Mouse (Mus musculus) layer of hippocampus, adult 8-10 months (tissue): ENCODE results near the gene Calca. TPM values are rescaled to one million over a fixed set of nuclear protein-coding genes. Genes with fewer than 3 reads are reported as not detected.
"Not testable (repeated sequence)": the region's sequence is repeated elsewhere in the genome, so short reads cannot be mapped to it uniquely, and the experiment has no call there.

Source experiments
- DNase-seq, 2 experiments: peaks; one replicate each; pipeline ENCODE4 v3.0.0; 2022; ENCODE audit warnings: low spot score in 2 of 2
- total RNA-seq, 4 experiments: library from RNA; stranded (reverse); gene quantifications; 2 replicates each; pipeline ENCODE4 v1.2.4; 2022

The Calca gene
- total RNA-seq, result 1 to 10 TPM in 3 of 4 experiments, not detected in 1; 1.3 to 3.9 (median 2.4) TPM

- no peak for DNase-seq
Observed at GRCm38 (mm10) chr7:114636102-114636501, at the start of gene Calca. Calca (minus strand) TSS chr7:114636357.

- DNase-seq, result no peak
Observed at GRCm38 (mm10) chr7:114672697-114673096, 36.5 kb upstream of the Calca start.

- DNase-seq, result no peak
Observed at GRCm38 (mm10) chr7:114671405-114671804, 35.2 kb upstream of the Calca start.

GRCm38 (mm10) chr7:114649730-114650129 is 13.6 kb upstream of the Calca start:
- DNase-seq, result no peak

- no peak for DNase-seq
Observed at GRCm38 (mm10) chr7:114648791-114649190, 12.6 kb upstream of the Calca start.

- DNase-seq, result peak in 1 of 2 experiments; percentile 37
Observed at GRCm38 (mm10) chr7:114635569-114636101, 522 bp downstream of the Calca start.

- DNase-seq, result no peak
Observed at GRCm38 (mm10) chr7:114634386-114634785, 1.8 kb downstream of the Calca start.

GRCm38 (mm10) chr7:114625966-114626365 is 10.2 kb downstream of the Calca start:
- DNase-seq, result no peak

- DNase-seq, result no peak
Observed at GRCm38 (mm10) chr7:114616759-114617158, 19.4 kb downstream of the Calca start.

GRCm38 (mm10) chr7:114594391-114594790 is 41.8 kb downstream of the Calca start:
- not testable (repeated sequence) for DNase-seq

GRCm38 (mm10) chr7:114582441-114582840 is 53.7 kb downstream of the Calca start:
- no peak for DNase-seq

Other genes starting within 250 kb of the Calca start
- gene Pde3b, start 221.1 kb downstream of the Calca start, total RNA-seq, result 10 to 100 TPM in 3 of 4 experiments, 1 to 10 TPM in 1; 9.1 to 13.4 (median 11.3) TPM
- 1 to 10 TPM; 1.6 to 2.3 (median 2.2) TPM for gene Cyp2r1, start 73.4 kb downstream of the Calca start, total RNA-seq
- gene Calcb, start 82.3 kb upstream of the Calca start, total RNA-seq, result under 1 TPM in 3 of 4 experiments, not detected in 1; 0.45 to 0.51 (median 0.50) TPM
- 1 to 10 TPM; 4.0 to 5.2 (median 4.7) TPM for gene Insc, start 107.3 kb upstream of the Calca start, total RNA-seq